Mouse (Mus musculus) kidney, embryonic 16.5 days (tissue): ENCODE data around the gene Anapc2. TPM values are rescaled to one million over a fixed set of nuclear protein-coding genes. Genes with fewer than 3 reads are reported as not detected.

Experiments used
- ATAC-seq: fragments of 200-750 bp; cut with Nextera tagmentation; 2 replicates; pipeline ENCODE4 v1.8.0; 2017; ENCODE audit warnings: moderate TSS enrichment; ENCODE audit not compliant: low FRiP score, low TSS enrichment
- H3K27ac ChIP-seq: fragments of 300-500 bp; sonication (generic); 2 replicates; pipeline ENCODE4 v1.5.1; 2014; ENCODE audit warnings: low read length
- H3K27me3 ChIP-seq: fragments of 300-500 bp; sonication (generic); 2 replicates; pipeline ENCODE4 v1.6.1; 2014; ENCODE audit warnings: low read length, control low read depth, mixed read lengths; ENCODE audit not compliant: insufficient read depth
- H3K36me3 ChIP-seq: fragments of 300-500 bp; sonication (generic); 2 replicates; pipeline ENCODE4 v1.6.1; 2014; ENCODE audit warnings: low read length, control low read depth, mixed read lengths; ENCODE audit not compliant: insufficient read depth
- H3K4me1 ChIP-seq: fragments of 300-500 bp; sonication (generic); 2 replicates; pipeline ENCODE4 v1.6.1; 2014; ENCODE audit warnings: low read length, control low read depth, mixed read lengths; ENCODE audit not compliant: insufficient read depth
- H3K4me2 ChIP-seq: fragments of 300-500 bp; sonication (generic); replicated peaks from 2 replicates; pipeline ENCODE4 v1.6.1; 2014; ENCODE audit warnings: low read depth, low read length
- H3K4me3 ChIP-seq: fragments of 300-500 bp; sonication (generic); 2 replicates; pipeline ENCODE4 v1.5.1; 2014; ENCODE audit warnings: mild to moderate bottlenecking, low read length
- H3K9ac ChIP-seq: fragments of 300-500 bp; sonication (generic); replicated peaks from 2 replicates; pipeline ENCODE4 v1.6.1; 2014; ENCODE audit warnings: low read length
- H3K9me3 ChIP-seq: fragments of 300-500 bp; sonication (generic); 2 replicates; pipeline ENCODE4 v1.6.1; 2016; ENCODE audit warnings: low read length, control low read depth
- WGBS: fragments of 180-500 bp; shearing (Covaris S2); extraction: QIAGEN DNeasy Blood & Tissue Kit; methylation state at CpG from one replicate; pipeline ENCODE4 v1.1.7; 2014; 5-methylcytosine and 5-hydroxymethylcytosine counted together
- polyA plus RNA-seq: library from polyadenylated mRNA; unstranded; fragments of >200 nt; fragmentation: Nextera tagmentation; extraction: Ambion mirVana; gene quantifications from 2 replicates; pipeline ENCODE4 v1.2.1, GENCODE M21; 2015

Anapc2 gene
- polyA plus RNA-seq, 1 experiment from 2014 or later: 152 TPM

DNA sequence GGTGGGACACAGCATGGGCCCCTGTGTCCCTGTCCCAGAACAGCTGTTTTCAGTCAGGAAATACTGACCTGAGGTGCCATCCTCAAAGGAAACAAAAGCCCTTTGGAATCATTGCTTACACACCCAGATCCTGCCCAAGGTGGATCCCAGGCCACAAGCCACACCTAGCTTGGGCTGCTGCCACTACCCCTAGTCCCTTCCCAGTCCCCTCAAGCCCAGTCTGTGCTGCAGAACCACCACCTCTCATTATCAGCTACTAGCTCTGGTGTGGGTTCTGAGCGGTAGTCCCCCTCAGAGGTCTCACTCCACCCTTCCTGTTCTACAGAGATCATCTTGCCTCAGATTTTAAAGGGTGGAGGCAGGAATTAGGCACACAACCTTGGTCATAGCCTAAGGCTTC lies 14.0 kb downstream of the Anapc2 start:
- Histone ChIP-seq H3K4me3 (no peak overlapping the region), H3K4me2 (no peak overlapping the region), H3K27me3 (peaks cover 35% of the 10 kb centered on the region), H3K27ac (peak overlapping the region; percentile 35; the same call in 1 of the 2 replicates), H3K4me1 (peaks cover 12% of the 10 kb centered on the region; the same call in 1 of the 2 replicates), H3K36me3 (peaks cover 40% of the 10 kb centered on the region), H3K9ac (no peak overlapping the region), H3K9me3 (no peaks in the 10 kb centered on the region)
- ATAC-seq: no peak
- 74% methylated on average over 1 of the region's 1 CpGs for WGBS

DNA sequence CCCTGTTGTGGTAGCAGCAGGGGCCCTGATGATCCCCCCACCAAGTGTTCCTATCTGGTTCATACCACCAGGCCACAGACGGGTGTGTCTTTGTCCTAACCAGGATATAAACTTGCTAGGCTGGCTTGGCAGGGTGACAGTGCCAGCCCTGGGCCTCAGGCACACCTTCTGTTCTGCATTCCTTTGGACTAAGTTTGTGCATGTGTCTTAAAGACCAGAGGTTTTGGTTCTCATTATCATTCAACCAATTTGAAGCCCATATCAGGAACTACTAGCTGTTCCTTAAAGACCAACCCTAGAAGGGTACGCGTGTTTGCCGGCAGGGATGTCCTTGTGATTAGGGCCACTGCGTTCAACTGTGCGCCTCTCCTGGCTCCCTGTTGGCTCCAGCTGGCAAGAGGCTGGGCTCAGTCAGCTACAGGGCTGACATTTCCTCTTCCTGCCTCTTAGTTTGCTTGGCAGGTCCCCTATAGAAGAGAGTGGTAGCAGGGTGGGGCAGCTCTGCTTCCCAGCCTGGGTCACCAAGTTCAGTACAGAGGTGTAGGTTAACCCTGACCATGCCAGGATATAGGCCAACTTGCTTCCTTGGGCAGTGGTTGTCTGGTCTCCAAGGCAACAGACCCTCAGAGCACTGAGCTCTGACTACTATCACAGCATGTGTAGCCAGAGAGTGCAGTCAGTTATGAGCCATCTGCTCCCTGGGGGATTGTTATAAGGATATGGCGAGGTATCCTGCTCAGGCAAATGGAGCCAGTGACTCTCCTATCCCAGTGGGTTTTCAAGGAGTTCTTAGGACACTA lies 14.8 kb downstream of the Anapc2 start:
- 45% methylated on average over 7 of the region's 7 CpGs for WGBS
- H3K4me2 ChIP-seq: no peak overlapping the region

DNA sequence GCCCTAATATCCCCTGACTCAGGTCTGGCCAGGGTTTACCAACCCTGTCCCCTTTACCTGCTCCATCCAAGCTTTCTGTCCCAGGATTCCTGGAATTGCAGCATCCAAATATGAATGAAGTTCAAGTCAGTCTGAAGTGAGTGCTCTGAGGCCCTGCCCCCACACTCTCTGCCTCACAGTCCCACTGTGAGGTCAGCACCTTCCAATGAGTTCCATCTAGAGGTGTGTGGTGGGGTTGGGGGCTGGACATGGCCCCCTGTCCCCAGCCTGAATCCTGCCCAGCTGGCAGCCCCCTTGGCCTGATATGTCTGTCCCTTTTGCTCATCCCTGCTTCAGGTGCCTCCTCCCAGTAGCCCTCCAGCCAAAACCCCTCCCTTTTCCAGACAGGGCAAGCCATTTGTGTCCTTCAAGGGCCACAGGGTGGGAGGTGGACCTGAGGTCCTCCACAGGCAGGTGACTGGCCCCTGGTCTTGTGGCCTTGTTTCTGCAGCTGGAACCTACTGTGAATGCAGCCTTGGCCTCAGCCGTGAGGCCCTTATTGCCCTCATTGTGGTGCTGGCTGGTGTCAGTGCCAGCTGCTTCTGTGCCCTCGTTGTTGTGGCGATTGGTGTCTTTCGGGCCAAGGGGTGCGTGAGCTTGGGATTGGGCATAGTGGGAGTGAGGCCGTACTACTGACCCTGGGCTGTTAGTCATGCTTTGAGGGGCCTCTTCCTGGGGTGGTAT lies 15.8 kb downstream of the Anapc2 start, which contains the start of gene Tmem210:
Gene Tmem210 (plus strand): TSS at position 219 of the 723 bp plus-strand sequence.
- Histone ChIP-seq H3K4me2 (no peak within 1 kb of the TSS), H3K4me3 (no peak within 1 kb of the TSS), H3K27ac (peak within 1 kb of the TSS; percentile 63; the same call in 1 of the 2 replicates), H3K4me1 (peaks cover 24% of the 10 kb centered on the region), H3K9me3 (no peaks in the 10 kb centered on the region), H3K9ac (no peak within 1 kb of the TSS), H3K36me3 (peaks cover 25% of the 10 kb centered on the region), H3K27me3 (peaks cover 53% of the 10 kb centered on the region)
- 84% methylated on average over 6 of the region's 6 CpGs for WGBS
- ATAC-seq: no peak

More for the DNA sequence above, 14.8 kb downstream of the Anapc2 start:
- no peaks in the 10 kb centered on the region for H3K9me3 ChIP-seq
- peaks cover 42% of the 10 kb centered on the region for H3K27me3 ChIP-seq
- no peak overlapping the region for H3K9ac ChIP-seq
- peak overlapping the region; percentile 63; the same call in 1 of the 2 replicates for H3K27ac ChIP-seq
- peak; percentile 24; the same call in 1 of the 2 replicates for ATAC-seq
- H3K4me1 ChIP-seq: peaks cover 17% of the 10 kb centered on the region
- H3K36me3 ChIP-seq: peaks cover 36% of the 10 kb centered on the region
- no peak overlapping the region for H3K4me3 ChIP-seq

DNA sequence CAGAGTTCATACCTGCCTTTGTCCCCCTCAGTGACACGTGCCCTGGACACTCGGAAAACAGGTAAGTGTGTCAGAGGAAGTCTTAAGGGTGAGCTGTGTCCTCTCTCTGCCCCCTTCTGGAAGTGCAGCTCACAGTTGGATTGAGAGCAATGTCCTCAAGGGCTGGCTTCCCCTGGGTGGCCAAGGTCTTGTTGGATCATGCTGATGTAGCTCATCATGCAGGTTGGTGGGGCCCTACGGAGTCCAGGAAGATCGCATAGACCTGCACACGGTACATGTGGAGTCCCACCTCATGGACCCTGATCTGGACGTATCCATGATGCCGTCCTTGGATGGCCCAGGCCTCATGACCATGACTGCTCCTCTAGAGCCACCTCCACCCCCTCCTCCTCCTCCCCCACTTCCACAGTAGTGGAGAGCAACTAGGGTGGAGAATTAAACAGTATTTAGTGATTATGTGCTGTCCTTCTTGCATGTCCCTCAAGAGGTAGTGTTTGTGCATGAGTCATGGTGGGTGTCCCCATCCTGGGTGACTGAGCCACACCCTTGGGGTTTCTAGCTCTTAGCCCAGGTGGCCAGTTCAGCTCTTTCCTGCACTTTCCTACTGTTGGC lies 16.6 kb downstream of the Anapc2 start:
- no peak overlapping the region for H3K4me2 ChIP-seq
- no peak for ATAC-seq
- no peak overlapping the region for H3K9ac ChIP-seq
- H3K4me1 ChIP-seq: peaks cover 24% of the 10 kb centered on the region
- WGBS: 84% methylated on average over 7 of the region's 7 CpGs
- peaks cover 55% of the 10 kb centered on the region for H3K27me3 ChIP-seq
- H3K36me3 ChIP-seq: peaks cover 21% of the 10 kb centered on the region
- H3K4me3 ChIP-seq: no peak overlapping the region
- H3K9me3 ChIP-seq: no peaks in the 10 kb centered on the region
- H3K27ac ChIP-seq: no peak overlapping the region

DNA sequence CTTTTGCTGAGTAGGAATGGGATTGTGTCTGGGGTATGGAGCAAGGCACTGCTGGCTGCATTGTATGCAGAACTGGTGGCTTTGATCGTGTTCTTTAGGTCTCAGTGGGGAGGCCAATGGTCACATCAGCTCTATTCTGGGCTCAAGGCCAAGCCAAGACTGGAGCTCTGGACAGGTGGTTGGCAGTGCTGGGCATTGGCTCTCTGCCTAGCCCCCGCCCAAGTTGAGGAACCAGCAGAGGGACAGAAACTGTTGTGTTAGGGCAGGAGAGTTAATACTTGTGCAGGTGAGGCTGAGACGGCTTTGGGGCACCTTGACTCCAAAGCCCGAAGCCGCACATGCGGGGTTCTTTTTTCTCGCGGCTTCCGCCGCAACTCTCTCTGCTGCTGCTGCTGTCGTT lies 17.4 kb downstream of the Anapc2 start, which contains the start of gene Lrrc26:
Gene Lrrc26 (plus strand): TSS at position 265 of the 400 bp plus-strand sequence.
- Histone ChIP-seq H3K4me1 (peaks cover 24% of the 10 kb centered on the region), H3K9me3 (no peaks in the 10 kb centered on the region), H3K9ac (no peak within 1 kb of the TSS), H3K4me3 (peak within 1 kb of the TSS; percentile 16), H3K36me3 (peaks cover 13% of the 10 kb centered on the region), H3K27ac (no peak within 1 kb of the TSS), H3K4me2 (peak within 1 kb of the TSS; percentile 37), H3K27me3 (peaks cover 55% of the 10 kb centered on the region)
- WGBS: 9% methylated on average over 11 of the region's 11 CpGs
- no peak for ATAC-seq

DNA sequence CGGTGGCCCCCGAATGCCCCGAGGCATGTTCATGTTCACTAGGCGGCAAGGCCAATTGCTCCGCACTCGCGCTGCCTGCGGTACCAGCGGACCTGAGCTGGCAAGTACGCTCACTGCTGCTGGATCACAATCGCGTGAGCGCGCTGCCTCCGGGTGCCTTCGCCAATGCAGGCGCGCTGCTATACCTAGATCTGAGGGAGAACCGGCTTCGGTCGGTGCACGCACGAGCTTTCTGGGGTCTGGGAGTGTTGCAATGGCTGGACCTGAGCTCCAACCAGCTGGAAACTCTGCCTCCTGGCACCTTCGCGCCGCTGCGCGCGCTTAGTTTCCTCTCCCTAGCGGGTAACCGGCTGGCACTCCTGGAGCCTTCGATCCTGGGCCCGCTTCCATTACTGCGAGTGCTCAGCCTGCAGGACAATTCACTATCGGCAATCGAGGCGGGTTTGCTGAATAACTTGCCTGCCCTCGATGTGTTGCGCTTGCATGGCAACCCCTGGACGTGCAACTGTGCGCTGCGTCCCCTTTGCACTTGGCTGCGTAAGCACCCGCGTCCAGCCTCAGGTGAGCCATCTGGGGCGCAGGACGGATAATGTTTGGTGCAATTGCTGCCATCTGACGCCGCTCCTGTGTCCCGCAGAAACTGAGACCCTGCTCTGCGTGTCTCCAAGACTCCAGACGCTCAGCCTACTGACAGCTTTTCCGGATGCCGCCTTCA lies 18.0 kb downstream of the Anapc2 start:
- H3K4me3 ChIP-seq: peak overlapping the region; percentile 16
- no peak overlapping the region for H3K9ac ChIP-seq
- H3K36me3 ChIP-seq: peaks cover 7% of the 10 kb centered on the region
- no peaks in the 10 kb centered on the region for H3K9me3 ChIP-seq
- peaks cover 60% of the 10 kb centered on the region for H3K27me3 ChIP-seq
- WGBS: 1% methylated on average over 54 of the region's 54 CpGs
- H3K4me2 ChIP-seq: peak overlapping the region; percentile 37
- no peak for ATAC-seq
- no peak overlapping the region for H3K27ac ChIP-seq
- peaks cover 24% of the 10 kb centered on the region for H3K4me1 ChIP-seq

DNA sequence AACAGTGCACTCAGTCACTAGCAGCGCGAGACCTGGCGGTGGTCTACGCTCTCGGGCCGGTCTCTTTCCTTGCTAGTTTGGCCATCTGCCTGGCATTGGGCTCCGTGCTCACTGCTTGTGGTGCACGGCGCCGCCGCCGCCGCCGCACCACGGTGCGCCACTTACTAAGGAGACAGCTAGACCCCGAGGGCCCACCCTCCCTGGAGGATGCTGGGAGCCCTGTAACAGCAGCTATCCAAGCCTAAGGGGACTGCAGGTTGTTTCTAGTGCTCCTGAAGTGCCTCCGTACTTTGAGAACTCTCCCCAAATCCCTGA lies 18.5 kb downstream of the Anapc2 start:
- ATAC-seq: no peak
- peaks cover 24% of the 10 kb centered on the region for H3K4me1 ChIP-seq
- H3K4me3 ChIP-seq: peak overlapping the region; percentile 16
- under 1% methylated on average over 18 of the region's 18 CpGs for WGBS
- no peak overlapping the region for H3K27ac ChIP-seq
- no peaks in the 10 kb centered on the region for H3K9me3 ChIP-seq
- peaks cover 62% of the 10 kb centered on the region for H3K27me3 ChIP-seq
- peak overlapping the region; percentile 37 for H3K4me2 ChIP-seq
- H3K36me3 ChIP-seq: peaks cover 2% of the 10 kb centered on the region; the same call in 1 of the 2 replicates
- H3K9ac ChIP-seq: no peak overlapping the region

DNA sequence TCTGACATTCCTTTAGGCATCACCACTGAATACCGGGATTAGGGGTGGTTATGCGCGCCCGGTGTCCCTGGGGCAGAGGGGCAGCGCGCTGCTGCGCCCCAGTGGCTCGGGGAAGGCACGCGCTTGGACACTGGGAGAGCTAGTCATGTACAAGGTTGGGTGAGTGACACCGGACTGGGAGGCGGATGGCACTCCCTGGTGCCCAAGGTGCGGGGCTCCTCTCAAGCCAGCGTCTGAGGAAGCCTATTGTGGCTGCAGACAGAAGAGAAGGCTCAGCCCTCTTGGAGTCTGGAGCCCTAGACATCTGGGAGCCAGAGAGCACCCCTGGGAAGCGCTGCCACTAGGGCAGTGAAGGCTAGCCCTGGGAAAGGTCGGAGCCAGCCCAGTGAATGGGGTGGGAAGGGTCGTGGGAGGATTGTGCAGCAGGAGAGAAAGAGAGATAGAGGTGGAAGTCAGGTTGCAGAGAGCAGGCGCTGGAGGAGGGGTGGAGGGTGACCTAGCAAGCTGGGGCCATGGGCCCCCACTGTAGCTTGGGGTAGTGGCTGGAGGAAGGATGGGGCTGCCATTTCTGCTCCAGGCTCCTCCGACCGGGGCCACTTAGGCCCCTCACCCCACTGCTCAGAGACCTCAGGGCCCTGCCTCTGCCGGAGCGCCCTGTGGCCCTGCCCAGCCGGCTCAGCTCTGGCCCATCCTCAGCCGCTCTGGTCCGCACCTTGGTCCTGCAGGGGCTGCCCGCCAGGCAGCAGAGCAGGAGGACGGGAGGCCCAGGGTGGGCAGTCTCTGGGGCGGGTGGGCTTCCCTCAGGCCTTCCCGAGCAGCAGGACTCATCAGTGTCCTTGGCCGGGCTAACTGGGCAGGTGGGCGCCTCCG lies 19.1 kb downstream of the Anapc2 start:
- Histone ChIP-seq H3K4me3 (peak overlapping the region; percentile 38), H3K9me3 (no peaks in the 10 kb centered on the region), H3K36me3 (no peaks in the 10 kb centered on the region), H3K27ac (no peak overlapping the region), H3K4me1 (peaks cover 24% of the 10 kb centered on the region), H3K4me2 (peak overlapping the region; percentile 57), H3K9ac (no peak overlapping the region), H3K27me3 (peaks cover 62% of the 10 kb centered on the region)
- ATAC-seq: no peak
- WGBS: 6% methylated on average over 30 of the region's 32 CpGs
